ENCODE assay signal across 20 mouse cellular contexts in the genomic region with DNA sequence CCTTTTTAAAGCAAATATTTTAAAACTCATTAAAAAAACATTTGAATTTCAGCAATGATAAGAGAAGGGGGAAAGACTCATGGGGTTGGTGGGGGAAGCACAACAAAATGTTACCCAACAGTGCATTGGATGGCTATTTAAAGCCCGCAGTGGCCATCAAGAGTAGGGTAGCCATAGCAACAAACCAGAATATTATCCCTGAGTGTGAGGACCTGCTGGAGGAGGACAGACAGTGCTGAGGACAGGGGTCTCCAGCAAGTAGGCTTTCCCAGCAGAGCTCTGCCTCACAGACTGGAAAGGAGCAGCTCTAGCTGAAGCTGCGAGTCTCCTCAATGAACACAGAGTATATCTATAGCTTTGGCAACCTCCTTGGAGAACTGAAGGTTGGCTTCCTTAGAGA.
DNase-seq lines count a peak whose midpoint lies in the region; ATAC-seq and TF ChIP-seq lines count a peak whose summit lies in the region.
"Had no signal": no experiment of that assay in that cellular context is flagged by ENCODE, and none has a peak within 500 bp of the region (broad histone marks: within the 10 kb centered on the region; RNA-seq: fewer than 3 reads in every experiment).

No protein-coding gene starts in this region.

- H3K27ac ChIP-seq in heart, embryonic 10.5 days: no peak overlapping the region
- H3K27ac ChIP-seq in left cerebral cortex, adult 2 months: peak overlapping the region; percentile 50; the same call in 1 of the 2 replicates
- no peak overlapping the region for H3K27ac ChIP-seq in midbrain, embryonic 16.5 days (ENCODE audit: low read length)
- H3K27ac ChIP-seq in midbrain, embryonic 14.5 days (replicated peaks; ENCODE audit: low read depth, low read length): no peak overlapping the region
- H3K27ac ChIP-seq: embryonic facial prominence, embryonic 15.5 days; forebrain, embryonic 10.5 days; forebrain, embryonic 15.5 days; gastrocnemius, adult 2 months; hindbrain, embryonic 14.5 days had no signal

- H3K4me1 ChIP-seq in heart, embryonic 10.5 days: no peaks in the 10 kb centered on the region
- no peaks in the 10 kb centered on the region for H3K4me1 ChIP-seq in midbrain, embryonic 16.5 days (ENCODE audit: control insufficient read depth, insufficient read depth, low read length)
- no peaks in the 10 kb centered on the region for H3K4me1 ChIP-seq in midbrain, embryonic 14.5 days (ENCODE audit: control insufficient read depth, insufficient read depth, low read length)
- H3K4me1 ChIP-seq: embryonic facial prominence, embryonic 15.5 days; forebrain, embryonic 15.5 days had no signal

- ATAC-seq in midbrain, embryonic 16.5 days: peak; percentile 56; the same call in 1 of the 2 replicates
- ATAC-seq in midbrain, embryonic 14.5 days (ENCODE audit: low FRiP score, low TSS enrichment): no peak
- ATAC-seq: forebrain, embryonic 15.5 days had no signal

- H3K9me3 ChIP-seq in heart, embryonic 10.5 days: no peaks in the 10 kb centered on the region
- no peaks in the 10 kb centered on the region for H3K9me3 ChIP-seq in midbrain, embryonic 16.5 days (replicated peaks; ENCODE audit: control insufficient read depth, low read length, poor library complexity, severe bottlenecking)
- H3K9me3 ChIP-seq in midbrain, embryonic 14.5 days (ENCODE audit: control insufficient read depth, low read length): no peaks in the 10 kb centered on the region
- H3K9me3 ChIP-seq: embryonic facial prominence, embryonic 15.5 days; forebrain, embryonic 10.5 days; forebrain, embryonic 15.5 days had no signal

- no peak for TF ChIP-seq CTCF in left cerebral cortex, adult 2 months (IDR thresholded peaks at IDR 0.05)

- no peak overlapping the region for H3K4me3 ChIP-seq in heart, embryonic 10.5 days
- no peak overlapping the region for H3K4me3 ChIP-seq in left cerebral cortex, adult 2 months
- no peak overlapping the region for H3K4me3 ChIP-seq in midbrain, embryonic 16.5 days (ENCODE audit: low read depth, low read length)
- H3K4me3 ChIP-seq in midbrain, embryonic 14.5 days (replicated peaks; ENCODE audit: low read depth, low read length): no peak overlapping the region
- H3K4me3 ChIP-seq: embryonic facial prominence, embryonic 15.5 days; erythroblast, embryonic 14.5 days; forebrain, embryonic 10.5 days; forebrain, embryonic 15.5 days; gastrocnemius, adult 2 months had no signal

- H3K9ac ChIP-seq in midbrain, embryonic 16.5 days (ENCODE audit: low read depth, low read length): no peak overlapping the region
- no peak overlapping the region for H3K9ac ChIP-seq in midbrain, embryonic 14.5 days (replicated peaks; ENCODE audit: low read length)
- H3K9ac ChIP-seq: embryonic facial prominence, embryonic 15.5 days; forebrain, embryonic 15.5 days; hindbrain, embryonic 14.5 days had no signal

- H3K36me3 ChIP-seq in heart, embryonic 10.5 days: no peaks in the 10 kb centered on the region
- H3K36me3 ChIP-seq in midbrain, embryonic 16.5 days (ENCODE audit: control insufficient read depth, insufficient read depth, low read length): no peaks in the 10 kb centered on the region
- no peaks in the 10 kb centered on the region for H3K36me3 ChIP-seq in midbrain, embryonic 14.5 days (ENCODE audit: control insufficient read depth, insufficient read depth, low read length)
- H3K36me3 ChIP-seq: embryonic facial prominence, embryonic 15.5 days; forebrain, embryonic 10.5 days; forebrain, embryonic 15.5 days had no signal

- WGBS in heart, embryonic 10.5 days: 74% methylated on average over 2 of the region's 2 CpGs
- WGBS in midbrain, embryonic 16.5 days: 75% methylated on average over 2 of the region's 2 CpGs
- 83% methylated on average over 2 of the region's 2 CpGs for WGBS in midbrain, embryonic 14.5 days

- no peaks in the 10 kb centered on the region for H3K27me3 ChIP-seq in heart, embryonic 10.5 days (ENCODE audit: insufficient read depth, poor library complexity, severe bottlenecking)
- no peaks in the 10 kb centered on the region for H3K27me3 ChIP-seq in midbrain, embryonic 16.5 days (ENCODE audit: control insufficient read depth, insufficient read depth, low read depth, low read length)
- no peaks in the 10 kb centered on the region for H3K27me3 ChIP-seq in midbrain, embryonic 14.5 days (ENCODE audit: control insufficient read depth, insufficient read depth, low read length)
- H3K27me3 ChIP-seq: embryonic facial prominence, embryonic 15.5 days; forebrain, embryonic 15.5 days had no signal

- no peak overlapping the region for H3K4me2 ChIP-seq in midbrain, embryonic 16.5 days (ENCODE audit: low read length)
- no peak overlapping the region for H3K4me2 ChIP-seq in midbrain, embryonic 14.5 days (ENCODE audit: low read length)
- H3K4me2 ChIP-seq: embryonic facial prominence, embryonic 15.5 days; forebrain, embryonic 15.5 days; hindbrain, embryonic 14.5 days had no signal

- peak; percentile 57 for DNase-seq in heart, embryonic 10.5 days (ENCODE audit: low spot score)
- DNase-seq in heart, adult 11 months: no peak
- no peak for DNase-seq in left cerebral cortex, adult 2 months (ENCODE audit: extremely low spot score in 1 of 2, low spot score in 2 of 2)
- DNase-seq in left cerebral cortex, adult 11 months (ENCODE audit: low spot score): no peak
- no peak for DNase-seq in midbrain, embryonic 14.5 days
- DNase-seq in right cerebral cortex, postnatal 25 days: peak; percentile 19
- DNase-seq in right cerebral cortex, adult 18-20 months: no peak
- DNase-seq: adrenal gland, adult 2 months; adrenal gland, postnatal 25 days; embryo, embryonic 11 days; gastrocnemius, adult 2 months; gastrocnemius, postnatal 25 days; heart, postnatal 10 days; heart, postnatal 4 days had no signal

- intact Hi-C loops in left cerebral cortex, adult 2 months (cut with DNase I): no loop called here

Comparison
In these comparisons a context has a peak if more than half of its experiments do, and no peak if none do; other contexts are left out.
1. DNase-seq: peak in heart, embryonic 10.5 days (single experiment) and right cerebral cortex, postnatal 25 days (single experiment); none in heart, adult 11 months (single experiment), left cerebral cortex, adult 2 months (0 of 2), left cerebral cortex, adult 11 months (single experiment), midbrain, embryonic 14.5 days (single experiment) and right cerebral cortex, adult 18-20 months (single experiment).